Mouse (Mus musculus): ENCODE data around the gene Cxcl15.

DNA sequence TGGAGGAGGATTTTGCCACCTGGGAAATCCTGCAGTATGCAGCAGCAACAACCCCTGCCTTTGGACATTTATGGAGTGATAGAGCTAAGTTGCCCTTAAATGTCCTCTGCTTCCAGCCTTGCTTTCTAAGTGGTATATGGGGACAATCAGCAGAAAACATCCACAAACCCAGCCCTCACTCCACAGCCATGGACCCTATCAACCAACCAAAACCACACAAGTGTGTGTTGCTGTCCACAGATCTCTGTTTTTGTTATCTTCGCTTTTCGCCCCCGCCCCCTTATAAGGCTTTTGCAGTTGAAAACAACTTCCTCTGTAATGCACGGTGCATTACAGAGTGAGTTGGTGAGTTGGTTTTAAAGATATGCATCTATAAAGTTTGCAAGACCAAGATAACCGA lies 18.8 kb upstream of the Cxcl15 start:
- TF ChIP-seq CTCF (IDR thresholded peaks at IDR 0.05; ENCODE audit: low read depth) (no peak), EP300 (IDR thresholded peaks at IDR 0.05; ENCODE audit: low read depth) (no peak)
